Mouse (Mus musculus) hindbrain, embryonic 15.5 days (tissue): ENCODE data around the gene Ly6g6c. TPM values are rescaled to one million over a fixed set of nuclear protein-coding genes. Genes with fewer than 3 reads are reported as not detected.

Experiments used
- ATAC-seq: fragments of 200-750 bp; cut with Nextera tagmentation; 2 replicates; pipeline ENCODE4 v1.8.0; 2017; ENCODE audit warnings: low read depth, moderate number of reproducible peaks, moderate TSS enrichment; ENCODE audit not compliant: low FRiP score
- H3K27ac ChIP-seq: fragments of 300-500 bp; sonication (generic); replicated peaks from 2 replicates; pipeline ENCODE4 v1.5.1; 2015; ENCODE audit warnings: mild to moderate bottlenecking, inconsistent platforms
- H3K27me3 ChIP-seq: fragments of 300-500 bp; sonication (generic); 2 replicates; pipeline ENCODE4 v1.6.1; 2015; ENCODE audit warnings: control low read depth, inconsistent platforms
- H3K36me3 ChIP-seq: fragments of 300-500 bp; sonication (generic); 2 replicates; pipeline ENCODE4 v1.6.1; 2015; ENCODE audit warnings: control low read depth, inconsistent platforms
- H3K4me1 ChIP-seq: fragments of 300-500 bp; sonication (generic); replicated peaks from 2 replicates; pipeline ENCODE4 v1.6.1; 2015; ENCODE audit warnings: control low read depth, inconsistent platforms
- H3K4me2 ChIP-seq: fragments of 300-500 bp; sonication (generic); 2 replicates; pipeline ENCODE4 v1.6.1; 2015; ENCODE audit warnings: moderate library complexity, mild to moderate bottlenecking, inconsistent platforms
- H3K4me3 ChIP-seq: fragments of 300-500 bp; sonication (generic); 2 replicates; pipeline ENCODE4 v1.5.1; 2015; ENCODE audit warnings: mild to moderate bottlenecking, inconsistent platforms
- H3K9ac ChIP-seq: fragments of 300-500 bp; sonication (generic); 2 replicates; pipeline ENCODE4 v1.6.1; 2015; ENCODE audit warnings: inconsistent platforms
- H3K9me3 ChIP-seq: fragments of 300-500 bp; sonication (generic); 2 replicates; pipeline ENCODE4 v1.6.1; 2016; ENCODE audit warnings: control low read depth, inconsistent platforms
- WGBS: fragments of 180-500 bp; shearing (Covaris S2); methylation state at CpG from one replicate; pipeline ENCODE4 v1.1.7; 2015; 5-methylcytosine and 5-hydroxymethylcytosine counted together
- polyA plus RNA-seq: library from polyadenylated mRNA; unstranded; fragments of >200 nt; fragmentation: Nextera tagmentation; extraction: Ambion mirVana; gene quantifications from 2 replicates; pipeline ENCODE4 v1.2.1, GENCODE M21; 2015

The Ly6g6c gene
- polyA plus RNA-seq, 1 experiment from 2014 or later = 0.18 TPM

GRCm38 (mm10) chr17:35050126-35050750 is 14.9 kb upstream of the Ly6g6c start:
- no peaks in the 10 kb centered on the region for H3K27me3 ChIP-seq
- 0 out of 2 replicates have a peak, but pooled peaks cover 5% of the 10 kb centered on the region for H3K36me3 ChIP-seq
- peak overlapping the region; percentile 60 for H3K4me2 ChIP-seq
- H3K9me3 ChIP-seq = no peaks in the 10 kb centered on the region
- peak overlapping the region; percentile 83 for H3K27ac ChIP-seq
- ATAC-seq = no peak
- 1% methylated on average over 27 of the region's 27 CpGs for WGBS
- H3K4me3 ChIP-seq = peak overlapping the region; percentile 36
- peak overlapping the region; percentile 38 for H3K9ac ChIP-seq
- peaks cover 41% of the 10 kb centered on the region for H3K4me1 ChIP-seq

- 0 out of 2 replicates have a peak, but pooled peaks cover 5% of the 10 kb centered on the region for H3K36me3 ChIP-seq
- H3K9me3 ChIP-seq = no peaks in the 10 kb centered on the region
- H3K27me3 ChIP-seq = no peaks in the 10 kb centered on the region
- H3K4me1 ChIP-seq = peaks cover 35% of the 10 kb centered on the region
- peak overlapping the region; percentile 36 for H3K4me3 ChIP-seq
- H3K4me2 ChIP-seq = peak overlapping the region; percentile 60
- 5% methylated on average over 21 of the region's 21 CpGs for WGBS
- H3K9ac ChIP-seq = peak overlapping the region; percentile 38
- H3K27ac ChIP-seq = peak overlapping the region; percentile 79
- no peak for ATAC-seq
Measured at GRCm38 (mm10) chr17:35051156-35052086, 13.8 kb upstream of the Ly6g6c start.

- H3K9me3 ChIP-seq = no peaks in the 10 kb centered on the region
- 80% methylated on average over 12 of the region's 12 CpGs for WGBS
- H3K27me3 ChIP-seq = no peaks in the 10 kb centered on the region
- H3K4me2 ChIP-seq = peak overlapping the region; percentile 60
- H3K4me1 ChIP-seq = peaks cover 35% of the 10 kb centered on the region
- ATAC-seq = no peak
- 0 out of 2 replicates have a peak, but pooled peaks cover 5% of the 10 kb centered on the region for H3K36me3 ChIP-seq
- H3K9ac ChIP-seq = no peak overlapping the region
- peak overlapping the region; percentile 79 for H3K27ac ChIP-seq
- H3K4me3 ChIP-seq = peak overlapping the region; percentile 36; the same call in 1 of the 2 replicates
Measured at GRCm38 (mm10) chr17:35052271-35052798, 12.9 kb upstream of the Ly6g6c start.

- Histone ChIP-seq H3K9me3 (no peaks in the 10 kb centered on the region), H3K36me3 (peaks cover 6% of the 10 kb centered on the region; the same call in 1 of the 2 replicates), H3K27ac (no peak overlapping the region), H3K4me3 (no peak overlapping the region), H3K9ac (no peak overlapping the region), H3K27me3 (no peaks in the 10 kb centered on the region), H3K4me2 (no peak overlapping the region), H3K4me1 (peaks cover 40% of the 10 kb centered on the region)
- ATAC-seq = no peak
- 93% methylated on average over 7 of the region's 7 CpGs for WGBS
Measured at GRCm38 (mm10) chr17:35055691-35056495, 9.3 kb upstream of the Ly6g6c start.

GRCm38 (mm10) chr17:35057090-35057489 is 8.1 kb upstream of the Ly6g6c start:
- Histone ChIP-seq H3K9ac (no peak overlapping the region), H3K27me3 (no peaks in the 10 kb centered on the region), H3K27ac (no peak overlapping the region), H3K4me2 (no peak overlapping the region), H3K4me3 (no peak overlapping the region), H3K4me1 (peaks cover 37% of the 10 kb centered on the region), H3K36me3 (peaks cover 13% of the 10 kb centered on the region; the same call in 1 of the 2 replicates), H3K9me3 (no peaks in the 10 kb centered on the region)
- ATAC-seq = no peak
- 74% methylated on average over 3 of the region's 3 CpGs for WGBS

GRCm38 (mm10) chr17:35058316-35058715 is 6.9 kb upstream of the Ly6g6c start:
- 0 out of 2 replicates have a peak overlapping the region, but pooled peaks have one; percentile 80 for H3K9ac ChIP-seq
- peaks cover 27% of the 10 kb centered on the region for H3K4me1 ChIP-seq
- ATAC-seq = 0 out of 2 replicates have a peak, but pooled peaks have one; percentile 0
- peaks cover 13% of the 10 kb centered on the region; the same call in 1 of the 2 replicates for H3K36me3 ChIP-seq
- H3K9me3 ChIP-seq = no peaks in the 10 kb centered on the region
- H3K4me2 ChIP-seq = peak overlapping the region; percentile 75
- H3K27me3 ChIP-seq = peaks cover 3% of the 10 kb centered on the region; the same call in 1 of the 2 replicates
- WGBS = 58% methylated on average over 9 of the region's 9 CpGs
- peak overlapping the region; percentile 84 for H3K4me3 ChIP-seq
- H3K27ac ChIP-seq = peak overlapping the region; percentile 88; the same call in 1 of the 2 replicates

- Histone ChIP-seq H3K4me2 (peak within 1 kb of the TSS; percentile 75), H3K4me1 (peaks cover 26% of the 10 kb centered on the region), H3K9me3 (no peaks in the 10 kb centered on the region), H3K4me3 (peak within 1 kb of the TSS; percentile 84), H3K27me3 (peaks cover 8% of the 10 kb centered on the region), H3K9ac (peak within 1 kb of the TSS; percentile 80), H3K27ac (peak within 1 kb of the TSS; percentile 88), H3K36me3 (peaks cover 9% of the 10 kb centered on the region; the same call in 1 of the 2 replicates)
- under 1% methylated on average over 57 of the region's 57 CpGs for WGBS
- ATAC-seq = peak; percentile 94
Measured at GRCm38 (mm10) chr17:35058911-35059892, 6.0 kb upstream of the Ly6g6c start, which contains the start of gene Ddah2. Gene Ddah2, plus strand, starts transcription at chr17:35059035.

- Histone ChIP-seq H3K4me3 (peak overlapping the region; percentile 84), H3K27me3 (peaks cover 15% of the 10 kb centered on the region), H3K27ac (peak overlapping the region; percentile 88; the same call in 1 of the 2 replicates), H3K4me2 (peak overlapping the region; percentile 75), H3K9me3 (no peaks in the 10 kb centered on the region), H3K36me3 (peaks cover 8% of the 10 kb centered on the region; the same call in 1 of the 2 replicates), H3K9ac (peak overlapping the region; percentile 80), H3K4me1 (peaks cover 30% of the 10 kb centered on the region)
- no peak for ATAC-seq
- WGBS = 28% methylated on average over 14 of the region's 14 CpGs
Measured at GRCm38 (mm10) chr17:35060071-35060470, 5.1 kb upstream of the Ly6g6c start.

GRCm38 (mm10) chr17:35060737-35061297 is 4.4 kb upstream of the Ly6g6c start:
- peak overlapping the region; percentile 80 for H3K9ac ChIP-seq
- peaks cover 21% of the 10 kb centered on the region for H3K27me3 ChIP-seq
- H3K36me3 ChIP-seq = peaks cover 8% of the 10 kb centered on the region; the same call in 1 of the 2 replicates
- 57% methylated on average over 22 of the region's 22 CpGs for WGBS
- H3K27ac ChIP-seq = no peak overlapping the region
- H3K4me2 ChIP-seq = peak overlapping the region; percentile 75
- peaks cover 37% of the 10 kb centered on the region for H3K4me1 ChIP-seq
- no peak for ATAC-seq
- peak overlapping the region; percentile 84 for H3K4me3 ChIP-seq
- no peaks in the 10 kb centered on the region for H3K9me3 ChIP-seq

- Histone ChIP-seq H3K36me3 (peaks cover 8% of the 10 kb centered on the region; the same call in 1 of the 2 replicates), H3K27ac (no peak overlapping the region), H3K4me1 (peaks cover 37% of the 10 kb centered on the region), H3K4me2 (no peak overlapping the region; the same call in 1 of the 2 replicates), H3K27me3 (peaks cover 25% of the 10 kb centered on the region), H3K9me3 (no peaks in the 10 kb centered on the region), H3K4me3 (no peak overlapping the region), H3K9ac (no peak overlapping the region)
- ATAC-seq = no peak
- WGBS = 83% methylated on average over 8 of the region's 8 CpGs
Measured at GRCm38 (mm10) chr17:35061299-35061698, 3.9 kb upstream of the Ly6g6c start.
